Mouse (Mus musculus): ENCODE data around the gene Ptpn11. TPM values are rescaled to one million over a fixed set of nuclear protein-coding genes. Genes with fewer than 3 reads are reported as not detected.
A peak's percentile ranks its signal among the peaks of the same experiment; 100 is the strongest.
"Not testable (repeated sequence)": the region's sequence is repeated elsewhere in the genome, so short reads cannot be mapped to it uniquely, and the experiment has no call there.

Gene Ptpn11
- 15.2 and 15.8 TPM in 2 replicates for polyA plus RNA-seq (2016; fragmentation: Nextera tagmentation; extraction: Ambion mirVana)

DNA sequence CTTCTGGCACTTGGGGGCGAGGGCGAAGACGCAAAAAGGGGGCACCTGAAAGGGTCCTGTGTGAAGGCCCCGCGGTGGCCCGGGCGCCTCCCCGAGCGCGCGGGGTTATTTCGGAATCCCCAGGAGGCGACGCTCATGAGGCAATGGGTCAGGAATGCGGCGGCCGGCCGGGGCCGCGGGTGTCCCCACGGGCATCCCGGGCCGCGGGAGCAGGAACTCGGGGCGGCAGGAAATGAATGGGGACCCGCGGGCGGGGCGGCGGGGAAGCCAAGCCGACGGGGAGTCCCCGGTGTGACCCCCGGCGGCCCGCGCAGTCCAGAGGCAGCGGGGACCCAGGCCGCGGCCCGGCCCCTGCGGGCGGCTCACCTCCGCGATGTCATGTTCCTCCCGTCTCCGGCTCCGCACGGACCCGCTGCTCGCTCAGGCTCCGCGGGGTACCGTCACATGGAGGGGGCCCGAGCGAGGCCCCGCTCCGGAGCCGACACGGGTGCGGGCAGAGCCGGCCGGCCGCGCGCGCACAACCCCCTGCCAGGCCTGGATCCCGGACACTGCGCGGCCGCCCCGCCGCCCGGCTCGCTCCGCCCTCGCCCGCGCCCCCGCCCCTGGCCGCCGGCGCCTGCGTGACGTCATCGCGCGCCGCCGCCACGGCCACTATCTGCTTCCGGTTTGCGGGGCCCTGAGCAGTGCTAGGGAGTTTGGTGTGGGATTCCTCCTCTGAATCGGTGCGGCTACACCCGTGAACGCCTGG lies at the start of gene Ptpn11:
Gene Ptpn11 (minus strand): TSS at position 562 of the 748 bp plus-strand sequence.
- Histone ChIP-seq H3K27me3 (replicated peaks) (no peaks in the 10 kb centered on the region), H3K9me3 (replicated peaks) (no peaks in the 10 kb centered on the region), H3K27ac (peak within 1 kb of the TSS; percentile 88), H3K4me3 (peak within 1 kb of the TSS; percentile 92), H3K4me2 (peak within 1 kb of the TSS; percentile 85), H3K4me1 (peaks cover 90% of the 10 kb centered on the region), H3K36me3 (0 out of 2 replicates have a peak, but pooled peaks cover 8% of the 10 kb centered on the region), H3K9ac (peak within 1 kb of the TSS; percentile 92)
- WGBS (ENCODE audit: insufficient replicate concordance) = under 1% methylated on average over 63 of the region's 98 CpGs
- peak; percentile 85 for ATAC-seq

DNA sequence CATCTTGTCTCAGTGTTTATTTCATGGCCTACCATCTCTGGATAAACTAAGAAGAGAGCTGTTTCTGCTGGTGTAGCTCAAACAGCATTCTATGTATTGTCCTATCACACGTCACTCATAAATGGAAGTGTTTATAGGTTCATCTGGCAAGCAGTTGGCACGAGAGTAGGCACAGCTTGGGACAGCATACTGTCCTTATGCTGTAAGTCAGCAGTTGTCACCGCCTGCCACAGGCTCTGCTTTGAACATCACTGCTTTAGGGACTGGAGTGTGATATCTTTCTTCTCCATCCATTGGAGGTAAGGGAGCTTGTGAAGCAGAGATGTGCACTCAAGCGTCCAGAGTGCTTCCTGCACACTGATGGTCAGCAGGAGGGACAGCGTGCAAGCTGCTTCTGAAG lies 48.6 kb upstream of the Ptpn11 start:
- peaks cover 19% of the 10 kb centered on the region for H3K36me3 ChIP-seq
- H3K27ac ChIP-seq = peak overlapping the region; percentile 99
- H3K9ac ChIP-seq = peak overlapping the region; percentile 75
- H3K9me3 ChIP-seq (replicated peaks) = no peaks in the 10 kb centered on the region
- 56% methylated on average over 5 of the region's 5 CpGs for WGBS (ENCODE audit: insufficient replicate concordance)
- H3K4me1 ChIP-seq = peaks cover 99% of the 10 kb centered on the region
- ATAC-seq = no peak
- no peaks in the 10 kb centered on the region for H3K27me3 ChIP-seq (replicated peaks)
- no peak overlapping the region for H3K4me3 ChIP-seq
- peak overlapping the region; percentile 69 for H3K4me2 ChIP-seq

DNA sequence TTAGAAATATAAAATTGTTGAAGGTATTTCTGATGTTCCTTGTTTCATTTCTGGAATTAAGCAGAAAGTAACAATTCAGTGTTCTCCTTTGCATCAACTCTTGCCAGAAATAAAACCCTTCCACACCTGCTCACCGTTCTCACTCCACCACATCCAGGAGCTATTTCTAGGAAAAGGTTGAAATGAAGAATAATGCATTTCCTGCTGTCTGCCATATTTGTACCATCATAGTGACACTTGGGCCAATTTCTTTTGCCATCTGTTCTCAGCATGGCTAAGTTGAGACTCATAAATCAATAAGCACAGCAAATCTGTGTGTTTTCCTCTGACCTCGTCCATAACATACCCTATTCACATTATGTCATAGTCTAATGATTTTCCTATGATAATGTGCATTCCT lies 47.0 kb upstream of the Ptpn11 start:
- H3K9ac ChIP-seq = peak overlapping the region; percentile 75; the same call in 1 of the 2 replicates
- peaks cover 21% of the 10 kb centered on the region for H3K36me3 ChIP-seq
- no peaks in the 10 kb centered on the region for H3K9me3 ChIP-seq (replicated peaks)
- H3K27me3 ChIP-seq (replicated peaks) = no peaks in the 10 kb centered on the region
- no peak for ATAC-seq
- peaks cover 99% of the 10 kb centered on the region for H3K4me1 ChIP-seq
- H3K4me2 ChIP-seq = peak overlapping the region; percentile 14; the same call in 1 of the 2 replicates
- no peak overlapping the region for H3K4me3 ChIP-seq
- peak overlapping the region; percentile 99 for H3K27ac ChIP-seq
- WGBS (ENCODE audit: insufficient replicate concordance) = 69% methylated on average over 2 of the region's 2 CpGs

DNA sequence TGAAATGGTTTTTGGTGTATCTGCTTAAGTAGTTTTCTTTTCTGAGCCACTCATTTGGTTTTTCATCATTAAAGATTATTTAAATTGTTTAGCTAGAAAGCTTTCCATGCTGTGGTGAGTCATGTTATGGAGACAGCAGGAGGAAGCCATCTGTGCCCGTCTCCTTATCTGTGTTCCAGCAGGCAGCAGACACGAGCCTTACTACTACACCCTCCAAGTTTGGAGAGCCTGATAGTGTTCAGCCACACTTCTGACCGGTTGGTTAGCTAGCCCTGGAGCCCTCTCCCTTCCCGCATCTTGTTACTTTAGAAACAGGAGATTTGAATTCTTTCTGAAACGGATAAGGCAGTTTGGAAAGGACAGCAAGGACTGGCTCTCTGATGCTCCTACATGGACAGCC lies 45.0 kb upstream of the Ptpn11 start:
- ATAC-seq = peak; percentile 97
- Histone ChIP-seq H3K27ac (peak overlapping the region; percentile 99), H3K9me3 (replicated peaks) (no peaks in the 10 kb centered on the region), H3K4me3 (peak overlapping the region; percentile 37), H3K27me3 (replicated peaks) (no peaks in the 10 kb centered on the region), H3K4me2 (peak overlapping the region; percentile 63), H3K9ac (peak overlapping the region; percentile 70), H3K4me1 (peaks cover 96% of the 10 kb centered on the region), H3K36me3 (peaks cover 31% of the 10 kb centered on the region)
- 10% methylated on average over 5 of the region's 5 CpGs for WGBS (ENCODE audit: insufficient replicate concordance)

DNA sequence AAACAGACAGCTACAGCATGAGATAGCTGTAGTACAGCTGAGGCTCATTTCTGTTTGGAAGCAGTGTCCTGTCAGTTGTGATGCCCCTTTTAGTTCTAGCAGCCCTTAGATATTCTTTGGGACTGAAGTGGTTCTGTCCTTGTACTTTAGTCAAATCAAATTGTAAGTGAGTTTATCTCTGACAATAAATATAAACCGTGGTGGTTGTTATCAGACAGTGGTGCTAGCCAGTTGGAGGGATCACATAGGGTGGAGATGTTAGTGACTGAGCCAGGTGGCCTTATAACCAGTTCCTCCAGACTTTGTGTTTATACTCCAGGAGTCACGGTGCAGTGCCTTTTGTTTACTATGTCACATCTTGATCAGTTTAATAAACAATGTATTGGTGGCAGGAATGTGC lies 42.5 kb upstream of the Ptpn11 start:
- ATAC-seq = peak; percentile 61
- peak overlapping the region; percentile 70 for H3K9ac ChIP-seq
- no peaks in the 10 kb centered on the region for H3K27me3 ChIP-seq (replicated peaks)
- H3K4me2 ChIP-seq = peak overlapping the region; percentile 56
- H3K36me3 ChIP-seq = peaks cover 48% of the 10 kb centered on the region
- WGBS (ENCODE audit: insufficient replicate concordance) = 19% methylated on average over 2 of the region's 2 CpGs
- H3K4me3 ChIP-seq = peak overlapping the region; percentile 13; the same call in 1 of the 2 replicates
- H3K9me3 ChIP-seq (replicated peaks) = no peaks in the 10 kb centered on the region
- H3K27ac ChIP-seq = peak overlapping the region; percentile 99
- peaks cover 96% of the 10 kb centered on the region for H3K4me1 ChIP-seq

DNA sequence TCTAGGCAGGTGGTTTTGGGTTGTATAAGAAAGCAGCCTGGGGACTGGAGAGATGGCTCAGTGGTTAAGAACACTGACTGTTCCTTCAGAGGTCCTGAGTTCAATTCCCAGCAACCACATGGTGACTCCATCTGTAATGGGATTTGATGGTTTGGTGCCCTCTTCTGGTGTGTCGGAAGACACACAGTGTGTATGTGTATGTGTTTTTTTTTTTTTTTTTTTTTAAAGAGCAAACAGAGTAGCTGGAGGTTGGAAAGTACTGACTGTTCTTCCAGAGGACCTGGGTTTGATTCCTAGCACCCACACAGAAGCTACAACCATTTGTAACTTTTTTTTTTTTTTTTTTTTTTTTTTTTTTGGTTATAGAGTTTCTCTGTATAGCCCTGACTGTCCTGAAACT lies 41.6 kb upstream of the Ptpn11 start:
- Histone ChIP-seq H3K27ac (peak overlapping the region; percentile 99), H3K4me1 (peaks cover 96% of the 10 kb centered on the region), H3K27me3 (replicated peaks) (no peaks in the 10 kb centered on the region), H3K4me3 (no peak overlapping the region), H3K36me3 (peaks cover 49% of the 10 kb centered on the region), H3K9me3 (replicated peaks) (no peaks in the 10 kb centered on the region), H3K4me2 (no peak overlapping the region), H3K9ac (no peak overlapping the region)
- ATAC-seq = no peak
- 73% methylated on average over 1 of the region's 1 CpGs for WGBS (ENCODE audit: insufficient replicate concordance)

DNA sequence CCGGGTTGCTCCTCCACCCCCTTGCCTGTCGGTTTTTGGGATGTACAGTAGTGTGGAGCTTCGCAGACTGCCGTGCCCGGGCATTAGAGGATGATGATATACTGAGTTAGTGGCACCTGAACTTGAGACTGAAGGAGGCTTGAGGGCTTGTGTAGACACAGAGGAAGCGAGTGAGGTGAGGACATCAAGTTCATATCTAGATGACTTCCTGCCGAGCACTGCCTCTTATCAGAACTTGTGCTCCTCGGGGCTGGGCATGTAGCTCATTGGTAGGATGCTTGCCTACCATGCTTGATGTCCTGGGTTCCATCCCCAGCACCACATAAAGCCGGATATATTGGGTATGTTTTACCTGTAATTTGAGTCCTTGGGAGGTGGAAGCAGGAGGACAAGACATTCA lies 39.6 kb upstream of the Ptpn11 start:
- Histone ChIP-seq H3K27ac (peak overlapping the region; percentile 87), H3K27me3 (replicated peaks) (no peaks in the 10 kb centered on the region), H3K4me3 (peak overlapping the region; percentile 24; the same call in 1 of the 2 replicates), H3K4me2 (peak overlapping the region; percentile 58), H3K9ac (peak overlapping the region; percentile 54), H3K36me3 (peaks cover 59% of the 10 kb centered on the region), H3K9me3 (replicated peaks) (no peaks in the 10 kb centered on the region), H3K4me1 (peaks cover 96% of the 10 kb centered on the region)
- WGBS (ENCODE audit: insufficient replicate concordance) = 54% methylated on average over 9 of the region's 9 CpGs
- ATAC-seq = peak; percentile 55; the same call in 1 of the 2 replicates

DNA sequence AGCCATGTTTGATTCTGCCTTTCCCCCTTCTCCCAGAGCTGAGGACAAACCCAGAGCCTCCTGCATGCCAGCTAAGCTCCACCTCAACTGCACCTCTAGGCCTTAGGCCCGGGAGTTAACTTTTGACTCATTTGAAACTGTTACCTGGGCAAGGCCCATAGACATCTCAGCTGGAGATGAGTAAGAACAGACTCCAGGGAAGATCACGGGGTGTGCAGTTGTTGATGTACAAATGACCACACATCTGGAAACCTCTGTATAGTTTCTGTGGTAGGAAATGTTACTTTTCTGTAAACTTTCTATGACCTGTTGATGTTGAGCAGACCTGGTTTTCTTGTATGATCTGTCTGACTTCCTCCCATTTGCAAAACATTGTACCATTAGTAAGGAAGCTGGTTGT lies 38.0 kb upstream of the Ptpn11 start:
- Histone ChIP-seq H3K4me2 (no peak overlapping the region), H3K9me3 (replicated peaks) (no peaks in the 10 kb centered on the region), H3K4me1 (peaks cover 95% of the 10 kb centered on the region), H3K27me3 (replicated peaks) (no peaks in the 10 kb centered on the region), H3K4me3 (no peak overlapping the region), H3K27ac (peak overlapping the region; percentile 87), H3K36me3 (peaks cover 49% of the 10 kb centered on the region), H3K9ac (no peak overlapping the region)
- no peak for ATAC-seq
- WGBS (ENCODE audit: insufficient replicate concordance) = 95% methylated on average over 2 of the region's 2 CpGs

DNA sequence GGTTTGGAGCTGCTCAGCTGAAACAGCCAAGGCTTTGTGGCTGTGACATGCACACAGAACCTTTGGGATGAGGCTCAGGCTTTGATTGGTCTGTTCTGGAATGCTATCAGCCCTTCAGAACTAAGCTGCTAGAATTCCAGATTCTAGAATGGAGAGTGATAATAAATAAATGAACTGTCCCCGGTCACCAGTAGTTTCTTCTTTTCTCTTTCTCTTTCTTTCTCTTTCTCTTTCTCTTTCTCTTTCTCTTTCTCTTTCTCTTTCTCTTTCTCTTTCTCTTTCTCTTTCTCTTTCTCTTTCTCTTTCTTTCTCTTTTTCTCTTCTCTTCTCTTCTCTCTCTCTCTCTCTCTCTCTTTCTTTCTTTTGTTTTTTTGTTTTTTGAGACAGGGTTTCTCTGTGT lies 36.1 kb upstream of the Ptpn11 start:
- Histone ChIP-seq H3K36me3 (peaks cover 44% of the 10 kb centered on the region), H3K4me2 (peak overlapping the region; percentile 43), H3K4me1 (peaks cover 88% of the 10 kb centered on the region), H3K27ac (peak overlapping the region; percentile 64)
- 79% methylated on average over 1 of the region's 1 CpGs for WGBS (ENCODE audit: insufficient replicate concordance)
- not testable (repeated sequence) for H3K9ac ChIP-seq; H3K4me3 ChIP-seq; H3K9me3 ChIP-seq (replicated peaks); H3K27me3 ChIP-seq (replicated peaks); ATAC-seq

DNA sequence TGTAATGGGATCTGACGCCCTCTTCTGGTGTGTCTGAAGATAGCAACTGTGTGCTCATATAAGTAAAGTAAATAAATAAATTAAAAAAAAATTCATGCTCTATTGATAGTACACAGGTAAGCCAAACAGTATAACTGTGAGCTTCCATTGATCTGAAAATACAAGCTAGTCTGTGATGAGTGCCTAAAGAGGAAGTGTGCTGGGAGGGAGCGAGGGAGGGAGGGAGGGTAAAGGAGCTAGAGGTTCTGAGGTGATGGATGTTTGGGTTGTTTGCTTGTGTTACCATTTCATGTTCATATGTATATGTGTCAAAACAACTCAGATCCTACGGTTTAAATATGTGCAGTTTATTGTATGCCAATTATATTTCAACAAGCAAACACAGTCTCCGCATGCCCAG lies 35.6 kb upstream of the Ptpn11 start:
- peaks cover 87% of the 10 kb centered on the region for H3K4me1 ChIP-seq

DNA sequence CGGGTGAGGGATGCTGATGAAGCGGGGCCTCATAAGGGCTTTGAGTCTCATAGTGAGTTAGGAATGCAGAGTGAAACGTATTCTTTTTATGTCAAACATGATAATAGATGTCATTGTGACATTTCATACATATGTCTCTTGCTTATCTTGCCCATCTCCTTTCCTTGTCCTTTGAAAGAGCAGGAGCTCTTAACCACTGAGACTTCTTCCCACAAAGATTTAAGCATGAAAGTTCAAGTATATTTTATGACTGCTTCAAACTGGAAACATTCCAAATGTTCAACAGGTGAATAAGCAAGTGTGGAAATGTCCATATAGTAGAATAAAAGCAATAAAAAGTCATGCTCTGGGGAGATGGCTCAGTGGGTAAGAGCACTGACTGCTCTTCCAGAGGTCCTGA lies 35.2 kb upstream of the Ptpn11 start:
- Histone ChIP-seq H3K27me3 (replicated peaks) (no peaks in the 10 kb centered on the region), H3K4me2 (peak overlapping the region; percentile 43), H3K9ac (peak overlapping the region; percentile 46), H3K27ac (peak overlapping the region; percentile 80), H3K9me3 (replicated peaks) (no peaks in the 10 kb centered on the region), H3K36me3 (peaks cover 37% of the 10 kb centered on the region), H3K4me1 (peaks cover 88% of the 10 kb centered on the region), H3K4me3 (no peak overlapping the region)
- ATAC-seq = no peak
- 56% methylated on average over 3 of the region's 3 CpGs for WGBS (ENCODE audit: insufficient replicate concordance)

More for the DNA sequence above, 35.6 kb upstream of the Ptpn11 start:
- no peak for ATAC-seq
- Histone ChIP-seq H3K36me3 (peaks cover 39% of the 10 kb centered on the region), H3K27ac (0 out of 2 replicates have a peak overlapping the region, but pooled peaks have one; percentile 80), H3K4me3 (no peak overlapping the region), H3K4me2 (peak overlapping the region; percentile 43), H3K9ac (peak overlapping the region; percentile 46; the same call in 1 of the 2 replicates), H3K27me3 (replicated peaks) (no peaks in the 10 kb centered on the region), H3K9me3 (replicated peaks) (no peaks in the 10 kb centered on the region)
- 77% methylated on average over 4 of the region's 4 CpGs for WGBS (ENCODE audit: insufficient replicate concordance)

DNA sequence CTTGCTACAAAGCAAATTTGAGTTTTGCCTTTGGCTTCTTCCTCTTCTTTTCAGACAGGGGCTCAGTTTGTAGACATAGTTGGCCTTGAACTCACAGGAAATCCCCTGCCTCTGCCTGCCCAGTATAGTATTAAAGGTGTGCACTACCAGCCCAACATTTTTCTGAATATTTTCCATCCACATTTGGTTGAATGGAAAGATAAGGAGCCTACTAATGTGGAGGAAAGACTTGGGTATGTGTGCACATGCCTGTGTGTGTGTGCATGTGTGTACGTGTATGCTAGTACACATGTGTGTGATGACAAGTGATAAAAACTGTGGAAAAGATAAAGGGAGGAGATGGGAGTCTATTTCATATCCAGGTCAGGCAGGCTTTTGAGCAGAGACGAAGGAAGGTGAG lies 34.7 kb upstream of the Ptpn11 start:
- WGBS (ENCODE audit: insufficient replicate concordance) = 37% methylated on average over 2 of the region's 2 CpGs
- no peaks in the 10 kb centered on the region for H3K9me3 ChIP-seq (replicated peaks)
- peak overlapping the region; percentile 80 for H3K27ac ChIP-seq
- H3K4me1 ChIP-seq = peaks cover 86% of the 10 kb centered on the region
- H3K36me3 ChIP-seq = peaks cover 37% of the 10 kb centered on the region
- H3K4me2 ChIP-seq = peak overlapping the region; percentile 43
- H3K4me3 ChIP-seq = 0 out of 2 replicates have a peak overlapping the region, but pooled peaks have one; percentile 11
- H3K9ac ChIP-seq = peak overlapping the region; percentile 46; the same call in 1 of the 2 replicates
- no peak for ATAC-seq
- no peaks in the 10 kb centered on the region for H3K27me3 ChIP-seq (replicated peaks)
